Mouse (Mus musculus) liver, embryonic 14.5 days (tissue): ENCODE results near the gene Srsf7.

Experiments
- CTCF ChIP-seq: IDR thresholded peaks from 2 replicates; pipeline ENCODE4 v1.5.1; 2016; ENCODE audit warnings: antibody characterized with exemption, low read depth, control low read depth
- EP300 ChIP-seq: IDR thresholded peaks from 2 replicates; pipeline ENCODE4 v1.6.1; 2016; ENCODE audit warnings: antibody characterized with exemption, low read depth

GRCm38 (mm10) chr17:80236805-80237204 lies 29.7 kb upstream of the Srsf7 start:
- TF ChIP-seq CTCF (no peak), EP300 (no peak)
